In genomic region chr2:73659726-73660565, GRCm38 (mm10) we compare ENCODE assay signal across 8 mouse cellular contexts.
A peak's percentile ranks its signal among the peaks of the same experiment; 100 is the strongest.
DNase-seq lines count a peak whose midpoint lies in the region; ATAC-seq and TF ChIP-seq lines count a peak whose summit lies in the region.

No protein-coding gene starts in this region.

- intact Hi-C loops in gastrocnemius, adult 2 months (cut with DNase I): no loop called here

- peaks cover 22% of the 10 kb centered on the region for H3K4me1 ChIP-seq in heart, embryonic 15.5 days (replicated peaks)
- peaks cover 3% of the 10 kb centered on the region for H3K4me1 ChIP-seq in liver, postnatal 0 days (ENCODE audit: insufficient read depth)
- peaks cover 8% of the 10 kb centered on the region for H3K4me1 ChIP-seq in olfactory bulb, adult 2 months (ENCODE audit: control insufficient read depth, insufficient read depth, low read length)

- TF ChIP-seq EP300 in liver, postnatal 0 days (IDR thresholded peaks at IDR 0.05; ENCODE audit: low read depth): no peak

- no peaks in the 10 kb centered on the region for H3K36me3 ChIP-seq in heart, embryonic 15.5 days
- H3K36me3 ChIP-seq in liver, postnatal 0 days (replicated peaks; ENCODE audit: insufficient read depth, low read length): no peaks in the 10 kb centered on the region

- ATAC-seq in heart, embryonic 15.5 days (replicated peaks; ENCODE audit: insufficient number of reproducible peaks, insufficient read depth, low FRiP score, low read depth): peak; percentile 82
- ATAC-seq in liver, postnatal 0 days: no peak

- peak overlapping the region; percentile 42; the same call in 1 of the 2 replicates for H3K9ac ChIP-seq in heart, embryonic 15.5 days
- no peak overlapping the region for H3K9ac ChIP-seq in liver, postnatal 0 days (replicated peaks)

- peak; percentile 16 for DNase-seq in gastrocnemius, adult 2 months
- DNase-seq in gastrocnemius, adult 8-10 months (ENCODE audit: low spot score in 2 of 2): no peak
- peak; percentile 23 for DNase-seq in embryo, embryonic 11.5 days (ENCODE audit: low read depth, low spot score)
- peak; percentile 80 for DNase-seq in layer of hippocampus, adult 11-12 months (ENCODE audit: low spot score)
- DNase-seq in liver, postnatal 0 days: no peak
- no peak for DNase-seq in spleen, adult 12 weeks (ENCODE audit: low spot score)

- peak; percentile 32; the same call in 1 of the 2 replicates for TF ChIP-seq POLR2A in olfactory bulb, adult 2 months (IDR thresholded peaks at IDR 0.05; ENCODE audit: insufficient read depth, low read depth, low read length)

- no peaks in the 10 kb centered on the region for H3K27me3 ChIP-seq in heart, embryonic 15.5 days
- no peaks in the 10 kb centered on the region for H3K27me3 ChIP-seq in liver, postnatal 0 days (ENCODE audit: insufficient read depth, low read length)

- TF ChIP-seq CTCF in gastrocnemius, adult 2 months (IDR thresholded peaks at IDR 0.05): no peak
- TF ChIP-seq CTCF in liver, postnatal 0 days (IDR thresholded peaks at IDR 0.05; ENCODE audit: low read depth): no peak
- TF ChIP-seq CTCF in olfactory bulb, adult 2 months (IDR thresholded peaks at IDR 0.05; ENCODE audit: insufficient read depth, low read depth, low read length): no peak

- peak overlapping the region; percentile 62 for H3K4me3 ChIP-seq in gastrocnemius, adult 2 months
- H3K4me3 ChIP-seq in heart, embryonic 15.5 days: peak overlapping the region; percentile 44
- no peak overlapping the region for H3K4me3 ChIP-seq in liver, postnatal 0 days (ENCODE audit: low read depth, low read length)
- peak overlapping the region; percentile 55 for H3K4me3 ChIP-seq in olfactory bulb, adult 2 months (ENCODE audit: insufficient read depth, low read depth, low read length)

- H3K4me2 ChIP-seq in heart, embryonic 15.5 days: peak overlapping the region; percentile 69
- peak overlapping the region; percentile 57 for H3K4me2 ChIP-seq in liver, postnatal 0 days (ENCODE audit: low read depth, low read length)

- 26% methylated on average over 18 of the region's 18 CpGs for WGBS in heart, embryonic 15.5 days
- whole genome bisulfite sequencing in liver, postnatal 0 days (ENCODE audit: insufficient replicate concordance): 49% methylated on average over 18 of the region's 18 CpGs
- WGBS in olfactory bulb, adult 2 months: 11% methylated on average over 18 of the region's 18 CpGs

- no peaks in the 10 kb centered on the region for H3K9me3 ChIP-seq in heart, embryonic 15.5 days (replicated peaks)
- H3K9me3 ChIP-seq in liver, postnatal 0 days (ENCODE audit: low read length): no peaks in the 10 kb centered on the region

- H3K27ac ChIP-seq in gastrocnemius, adult 2 months: peak overlapping the region; percentile 43; the same call in 1 of the 2 replicates
- H3K27ac ChIP-seq in heart, embryonic 15.5 days: peak overlapping the region; percentile 66
- H3K27ac ChIP-seq in liver, postnatal 0 days (ENCODE audit: low read depth): no peak overlapping the region
- peak overlapping the region; percentile 81 for H3K27ac ChIP-seq in olfactory bulb, adult 2 months (ENCODE audit: insufficient read depth, low read depth, low read length)

Comparison
In these comparisons a context has a peak if more than half of its experiments do, and no peak if none do; other contexts are left out.
1. DNase-seq: peak in gastrocnemius, adult 2 months (single experiment), embryo, embryonic 11.5 days (single experiment) and layer of hippocampus, adult 11-12 months (single experiment); none in gastrocnemius, adult 8-10 months (0 of 2), liver, postnatal 0 days (single experiment) and spleen, adult 12 weeks (single experiment).